Mouse (Mus musculus): ENCODE measurements around the gene A030005K14Rik. TPM values are rescaled to one million over a fixed set of nuclear protein-coding genes. Genes with fewer than 3 reads are reported as not detected.

Gene A030005K14Rik
- total RNA-seq, 2 experiments from 2014 or later = not detected

DNA sequence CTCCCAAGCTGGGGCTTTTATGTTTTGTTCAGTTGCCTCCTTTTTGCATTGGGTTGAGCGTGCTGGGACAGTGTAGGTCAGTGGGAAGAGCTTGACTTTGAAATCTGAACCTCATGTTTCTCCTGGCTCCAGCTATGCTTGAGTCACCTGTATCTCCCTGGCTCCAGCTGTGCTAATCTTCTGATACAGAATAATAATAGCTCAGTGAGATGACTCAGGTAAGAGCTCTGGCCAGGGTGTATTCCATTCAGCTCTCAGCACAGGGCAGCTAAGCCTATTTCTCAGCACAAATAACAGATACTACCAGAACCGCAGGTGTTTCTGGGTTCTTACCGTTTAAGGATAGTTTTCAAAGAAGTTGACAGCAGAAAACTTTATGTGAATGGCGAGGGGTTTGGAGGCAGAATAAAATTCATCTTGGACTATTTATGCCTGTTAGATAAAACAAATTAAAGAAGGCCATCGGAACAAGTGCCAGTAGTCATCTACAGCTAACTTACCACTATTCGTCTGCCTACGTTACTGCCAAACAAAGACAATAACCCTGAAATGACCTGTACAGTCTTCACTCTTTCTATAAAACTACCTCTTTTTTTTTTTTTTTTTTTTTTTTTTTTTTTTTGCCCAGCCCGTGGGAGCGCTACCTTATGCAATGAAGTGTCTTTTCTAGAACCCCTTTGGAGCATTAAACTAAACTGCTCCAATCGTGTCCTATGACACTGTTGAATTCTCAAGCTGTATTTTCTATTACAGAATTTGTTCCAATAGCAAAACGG lies 22.1 kb downstream of the A030005K14Rik start:
- no peak for ATAC-seq (ENCODE audit: poor library complexity, severe bottlenecking)

DNA sequence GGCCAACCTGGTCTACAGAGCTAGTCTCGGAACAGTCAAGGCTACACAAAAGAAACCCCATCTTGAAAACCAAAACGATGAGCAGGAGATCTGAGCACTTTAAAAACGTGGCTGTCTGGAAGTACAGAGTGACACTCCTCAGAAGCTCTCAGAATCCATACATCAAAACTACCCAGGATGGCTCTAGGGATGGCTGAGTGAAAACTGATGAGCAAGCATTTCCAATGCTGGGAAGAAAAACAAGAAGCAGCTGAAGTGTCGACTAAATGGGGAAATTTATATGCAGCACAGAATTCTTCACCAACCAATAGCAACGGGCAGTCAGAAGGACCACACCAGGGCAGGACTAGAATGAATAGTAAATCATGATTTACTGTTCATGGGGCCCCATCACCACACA lies 24.7 kb downstream of the A030005K14Rik start:
- ATAC-seq (ENCODE audit: poor library complexity, severe bottlenecking) = no peak

DNA sequence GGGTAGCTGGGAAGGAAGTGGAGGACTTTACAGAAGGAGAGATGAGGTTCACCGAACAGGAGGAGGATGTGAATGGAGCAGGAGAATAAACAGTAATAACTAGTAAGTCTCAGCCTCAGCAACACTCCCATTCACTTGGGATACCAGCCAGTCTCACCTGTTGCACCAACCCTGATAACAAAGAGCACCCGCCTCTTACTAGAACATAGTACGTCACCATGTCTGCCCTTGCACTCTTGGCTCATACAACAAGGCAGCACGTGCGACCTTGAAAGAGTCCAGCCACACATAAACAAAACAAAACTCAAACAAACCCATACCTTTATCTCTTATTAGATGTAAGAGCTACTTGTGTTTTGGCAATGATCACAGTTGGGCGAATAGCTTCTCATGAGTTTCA lies 26.7 kb downstream of the A030005K14Rik start:
- ATAC-seq (ENCODE audit: poor library complexity, severe bottlenecking) = no peak

DNA sequence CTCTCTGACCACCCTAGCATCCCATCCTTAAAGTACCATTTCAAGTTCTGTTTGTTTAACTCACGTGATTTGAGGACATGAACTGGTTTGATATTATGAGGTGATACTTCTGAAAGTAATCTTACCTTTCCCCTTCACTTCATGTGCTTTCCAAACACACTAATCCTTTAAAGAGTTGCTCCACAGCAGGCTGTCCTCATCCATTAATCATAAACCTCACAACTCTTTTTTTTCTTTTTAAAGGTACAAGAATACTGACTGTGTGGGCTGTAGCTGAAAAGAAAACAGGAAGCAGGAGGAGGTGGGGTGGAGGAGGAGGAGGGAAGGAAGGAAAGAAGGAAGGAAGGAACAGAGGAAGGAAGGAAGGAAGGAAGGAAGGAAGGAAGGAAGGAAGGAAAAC lies 27.2 kb downstream of the A030005K14Rik start:
- no peak for ATAC-seq (ENCODE audit: poor library complexity, severe bottlenecking)

DNA sequence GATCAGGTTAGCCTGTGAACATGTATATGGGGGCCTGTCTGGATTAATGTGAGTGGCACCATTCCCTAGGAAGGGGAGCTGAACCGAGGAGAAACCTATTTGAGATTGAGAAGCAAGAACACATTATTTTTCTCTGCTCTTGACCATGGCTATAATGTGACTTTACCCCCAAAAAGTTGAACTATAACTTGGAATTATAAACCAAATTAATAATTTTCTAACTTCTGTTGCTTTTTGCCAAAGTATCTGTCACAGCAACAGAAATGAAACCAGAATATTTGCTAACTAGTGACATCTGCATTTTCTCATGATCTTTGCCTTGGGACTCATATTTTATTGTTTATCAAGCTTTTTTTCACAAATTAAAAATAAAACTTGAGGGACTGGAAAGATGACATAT lies 42.6 kb downstream of the A030005K14Rik start:
- no peak for ATAC-seq (ENCODE audit: poor library complexity, severe bottlenecking)

DNA sequence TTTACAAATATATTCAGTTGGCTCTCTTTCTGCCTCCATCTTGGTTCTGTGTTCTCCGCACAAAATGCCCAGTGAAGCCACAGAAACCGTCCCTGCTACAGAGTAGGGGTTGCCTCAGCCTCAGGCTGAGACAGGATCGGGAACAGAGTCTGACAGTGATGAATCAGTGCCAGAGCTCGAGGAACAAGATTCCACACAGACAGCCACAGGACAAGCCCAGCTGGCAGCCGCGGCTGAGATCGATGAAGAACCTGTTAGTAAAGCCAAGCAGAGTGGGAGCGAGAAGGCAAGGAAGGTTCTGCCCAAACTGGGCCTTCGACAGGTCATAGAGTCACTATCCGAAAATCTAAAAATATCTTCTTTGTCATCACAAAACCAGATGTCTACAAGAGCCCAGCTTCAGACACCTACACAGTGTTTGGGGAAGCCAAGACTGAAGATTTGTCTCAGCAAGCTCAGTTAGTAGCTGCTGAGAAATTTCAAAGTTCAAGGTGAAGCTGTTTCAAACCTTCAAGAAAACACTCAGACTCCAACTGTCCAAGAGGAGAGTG lies 43.8 kb downstream of the A030005K14Rik start:
- ATAC-seq (ENCODE audit: poor library complexity, severe bottlenecking) = no peak

DNA sequence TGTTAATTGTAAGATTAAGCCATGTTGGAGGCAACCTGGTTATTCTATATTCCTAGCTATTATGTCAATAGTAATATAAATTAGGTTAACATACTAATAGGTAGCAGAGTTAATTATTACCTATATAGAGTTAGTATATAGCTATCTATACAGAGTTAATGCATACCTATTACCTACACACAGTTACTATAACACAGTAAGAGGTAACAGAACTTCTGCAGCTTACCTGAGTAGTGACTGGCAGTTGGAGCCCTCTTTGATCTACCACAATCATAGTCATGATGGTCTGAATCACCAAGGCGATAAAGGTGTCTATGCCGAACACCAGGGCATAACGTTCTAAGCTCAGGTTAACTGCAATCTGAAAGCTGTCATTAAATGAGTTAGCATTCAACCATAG lies 44.7 kb downstream of the A030005K14Rik start:
- no peak for ATAC-seq (ENCODE audit: poor library complexity, severe bottlenecking)

Other genes with a start within 250 kb of the A030005K14Rik start
- 57.0 and 61.1 TPM in 2 replicates for gene Agfg1, start 219.9 kb downstream of the A030005K14Rik start, total RNA-seq (2015)
- 48.0 and 48.3 TPM in 2 replicates for gene Agfg1, start 219.9 kb downstream of the A030005K14Rik start, total RNA-seq (2017)
- gene A030005L19Rik, start 146.1 kb downstream of the A030005K14Rik start, total RNA-seq (2015) = 0.31 and 0.34 TPM in 2 replicates
- gene A030005L19Rik, start 146.1 kb downstream of the A030005K14Rik start, total RNA-seq (2017) = not detected in 2 replicates
- gene A030014E15Rik, start 134.5 kb downstream of the A030005K14Rik start, total RNA-seq (2015) = not detected in 2 replicates
- not detected in 2 replicates for gene A030014E15Rik, start 134.5 kb downstream of the A030005K14Rik start, total RNA-seq (2017)
- not detected in 2 replicates for gene Gm6217, start 128.0 kb downstream of the A030005K14Rik start, total RNA-seq (2015)
- not detected in 2 replicates for gene Gm6217, start 128.0 kb downstream of the A030005K14Rik start, total RNA-seq (2017)
- gene A030003K21Rik, start 116.0 kb downstream of the A030005K14Rik start, total RNA-seq (2015) = not detected in 2 replicates
- gene A030003K21Rik, start 116.0 kb downstream of the A030005K14Rik start, total RNA-seq (2017) = not detected in 2 replicates
- not detected in 2 replicates for gene Gm7544, start 103.4 kb downstream of the A030005K14Rik start, total RNA-seq (2015)
- gene Gm7544, start 103.4 kb downstream of the A030005K14Rik start, total RNA-seq (2017) = not detected in 2 replicates
- not detected in 2 replicates for gene Gm47955, start 99.1 kb downstream of the A030005K14Rik start, total RNA-seq (2015)
- not detected in 2 replicates for gene Gm47955, start 99.1 kb downstream of the A030005K14Rik start, total RNA-seq (2017)
- not detected in 2 replicates for gene Gm47959, start 58.8 kb downstream of the A030005K14Rik start, total RNA-seq (2015)
- not detected in 2 replicates for gene Gm47959, start 58.8 kb downstream of the A030005K14Rik start, total RNA-seq (2017)
- gene Slc19a3, start 20.9 kb downstream of the A030005K14Rik start, total RNA-seq (2015) = not detected in 2 replicates
- gene Slc19a3, start 20.9 kb downstream of the A030005K14Rik start, total RNA-seq (2017) = not detected in 2 replicates
- gene Krtap28-10, start 16.9 kb downstream of the A030005K14Rik start, total RNA-seq (2015) = not detected in 2 replicates
- not detected in 2 replicates for gene Krtap28-10, start 16.9 kb downstream of the A030005K14Rik start, total RNA-seq (2017)
- not detected in 2 replicates for gene Gm47969, start 14.4 kb downstream of the A030005K14Rik start, total RNA-seq (2015)
- not detected in 2 replicates for gene Gm47969, start 14.4 kb downstream of the A030005K14Rik start, total RNA-seq (2017)
- gene Krtap28-13, start 1.6 kb upstream of the A030005K14Rik start, total RNA-seq (2015) = not detected in 2 replicates
- gene Krtap28-13, start 1.6 kb upstream of the A030005K14Rik start, total RNA-seq (2017) = not detected in 2 replicates
- gene Ccl20, start 57.4 kb upstream of the A030005K14Rik start, total RNA-seq (2015) = not detected in 2 replicates
- gene Ccl20, start 57.4 kb upstream of the A030005K14Rik start, total RNA-seq (2017) = not detected in 2 replicates
- gene Daw1, start 100.4 kb upstream of the A030005K14Rik start, total RNA-seq (2015) = not detected in 2 replicates
- not detected in 2 replicates for gene Daw1, start 100.4 kb upstream of the A030005K14Rik start, total RNA-seq (2017)

Data from megakaryocyte, adult 5-6 weeks (primary cell).